Mouse (Mus musculus) cerebral cortex, adult 2 months (tissue): ENCODE data around the gene Catsperd.

Source experiments
- WGBS: fragments of 180-500 bp; shearing (Covaris S2); methylation state at CpG from one replicate; pipeline ENCODE4 v1.1.7; 2018; 5-methylcytosine and 5-hydroxymethylcytosine counted together

The Catsperd gene

DNA sequence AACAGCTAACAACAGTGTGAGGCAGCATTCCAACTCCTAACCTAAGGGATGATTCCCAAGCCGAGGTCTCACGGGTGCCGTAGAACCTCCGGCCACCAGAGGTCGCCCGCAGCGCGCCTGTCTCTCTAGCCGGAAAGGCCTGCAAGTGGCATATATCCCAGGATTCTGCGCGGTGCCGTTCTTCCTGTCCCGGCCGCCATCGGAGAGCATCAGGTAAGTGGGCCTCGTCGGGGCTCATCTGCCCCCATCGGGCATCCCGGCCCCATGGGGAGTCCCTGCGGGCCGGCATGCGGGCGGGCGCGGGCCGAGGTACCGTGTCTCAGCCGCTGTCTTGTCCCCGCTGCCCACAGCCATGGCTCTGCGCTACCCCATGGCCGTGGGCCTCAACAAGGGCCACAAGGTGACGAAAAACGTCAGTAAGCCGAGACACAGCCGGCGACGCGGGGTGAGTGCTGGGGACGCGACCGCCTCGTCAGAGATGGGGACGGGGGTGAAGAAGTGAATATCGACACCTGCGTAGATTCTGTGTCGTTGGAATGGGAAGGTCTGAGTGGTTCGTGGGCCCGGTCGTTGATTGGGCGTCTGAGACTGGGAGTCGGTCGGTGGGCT is 14.6 kb upstream of the Catsperd start, which contains the start of gene Rpl36:
Rpl36 (plus strand) TSS at position 181 of the 609 bp plus-strand sequence.
- under 1% methylated on average over 52 of the region's 52 CpGs for WGBS

- WGBS = under 1% methylated on average over 26 of the region's 26 CpGs
Observed at GRCm38 (mm10) chr17:56613893-56614292, 14.1 kb upstream of the Catsperd start.

DNA sequence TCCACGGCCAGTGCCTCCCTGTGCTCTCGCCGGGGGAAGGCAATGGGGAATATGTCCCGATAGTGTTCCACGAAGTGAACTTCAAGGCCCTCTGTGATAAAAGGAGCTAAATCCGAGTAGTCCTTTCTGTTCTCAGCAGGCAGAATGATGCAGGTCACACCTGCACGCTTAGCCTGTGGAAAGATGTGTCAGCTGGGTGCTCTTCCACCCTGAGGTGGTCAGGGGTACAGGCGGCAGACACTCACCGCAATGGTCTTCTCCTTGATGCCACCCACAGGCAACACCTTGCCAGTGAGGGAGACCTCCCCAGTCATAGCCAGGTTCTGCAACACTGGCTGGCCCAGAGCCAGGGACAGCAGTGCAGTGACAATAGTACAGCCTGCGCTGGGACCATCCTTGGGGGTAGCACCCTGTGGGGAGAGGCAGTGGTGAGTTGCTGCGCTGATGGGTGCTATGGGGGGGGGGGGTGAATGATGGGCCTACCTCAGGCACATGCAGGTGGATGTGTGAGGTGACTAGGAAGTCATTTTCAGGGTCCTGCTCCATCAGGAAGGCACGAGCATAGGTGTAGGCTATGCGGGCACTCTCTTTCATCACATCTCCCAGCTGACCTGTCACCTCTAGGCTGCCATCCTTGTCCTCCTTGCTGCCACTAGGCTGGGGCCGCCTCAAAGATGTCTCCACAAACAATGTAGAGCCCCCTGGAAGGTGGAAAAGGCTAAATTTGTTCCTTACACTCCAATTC is 13.4 kb upstream of the Catsperd start:
- 24% methylated on average over 14 of the region's 14 CpGs for WGBS

DNA sequence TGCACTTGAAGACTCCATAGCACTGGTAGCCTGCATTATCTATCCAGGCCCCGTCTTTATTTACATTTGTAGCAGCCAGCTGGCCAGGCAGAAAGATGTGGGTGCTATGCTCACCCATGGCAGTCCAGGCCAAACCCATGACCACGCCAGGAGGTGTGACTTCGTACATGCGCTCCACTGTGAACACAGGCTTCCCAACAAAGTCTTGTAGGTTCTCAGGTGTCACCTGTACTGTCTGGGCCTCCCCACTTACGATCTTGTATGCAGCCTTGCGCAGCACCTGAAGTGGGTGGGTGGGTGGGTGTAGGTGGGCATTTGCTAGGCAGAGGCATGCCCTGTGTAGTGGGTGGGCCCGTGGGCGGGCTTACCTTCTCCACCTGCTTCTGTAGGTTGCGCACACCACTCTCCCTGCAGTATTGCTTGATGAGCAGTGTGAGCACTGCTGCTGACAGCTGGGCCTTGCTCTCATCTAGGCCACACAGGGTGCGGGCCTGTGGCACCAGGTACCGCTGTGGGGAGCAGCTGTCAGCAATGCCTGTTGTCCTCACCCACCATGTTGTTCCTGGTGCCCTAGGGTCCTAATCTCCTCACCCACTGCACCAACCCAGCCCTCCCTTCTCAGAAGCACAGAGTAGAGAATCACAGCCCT is 12.7 kb upstream of the Catsperd start:
- 64% methylated on average over 11 of the region's 11 CpGs for WGBS

DNA sequence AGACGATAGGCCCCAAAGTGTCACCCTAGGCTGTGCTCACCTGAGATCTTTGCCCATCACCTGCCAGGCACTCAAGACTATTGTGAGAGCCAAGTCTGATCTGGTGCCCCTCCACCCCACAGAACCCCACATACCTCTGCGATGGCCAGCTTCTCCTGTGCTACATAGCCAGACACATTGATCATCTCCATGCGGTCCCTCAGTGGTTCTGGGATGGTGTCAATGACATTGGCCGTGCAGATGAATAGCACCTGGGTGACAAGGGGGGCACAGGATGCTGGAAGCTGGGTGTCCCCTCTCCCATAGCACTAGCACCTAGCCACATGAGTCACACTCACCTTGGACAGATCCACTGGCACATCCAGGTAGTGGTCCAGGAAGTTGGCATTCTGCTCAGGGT is 12.2 kb upstream of the Catsperd start:
- 88% methylated on average over 4 of the region's 4 CpGs for WGBS

DNA sequence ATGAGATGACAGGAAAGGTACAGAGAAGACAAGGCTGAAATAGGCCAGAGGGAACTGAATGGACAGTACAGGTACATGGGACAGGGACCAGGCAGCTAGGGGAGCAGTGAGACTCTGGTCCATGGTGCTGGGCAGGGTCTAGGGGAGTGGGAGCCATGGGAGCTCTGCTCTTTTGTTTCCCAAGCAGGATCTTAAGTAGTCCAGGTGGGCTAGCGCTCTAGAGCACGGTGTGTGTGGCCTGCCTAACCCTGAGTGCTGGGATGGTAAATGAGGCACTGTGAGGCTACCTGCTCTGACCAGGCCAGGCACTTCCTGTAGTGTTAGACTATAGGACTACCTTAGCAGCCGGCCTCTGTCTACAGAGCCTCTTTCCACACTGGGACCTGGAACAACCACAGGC is 11.2 kb upstream of the Catsperd start:
- 82% methylated on average over 3 of the region's 3 CpGs for WGBS

DNA sequence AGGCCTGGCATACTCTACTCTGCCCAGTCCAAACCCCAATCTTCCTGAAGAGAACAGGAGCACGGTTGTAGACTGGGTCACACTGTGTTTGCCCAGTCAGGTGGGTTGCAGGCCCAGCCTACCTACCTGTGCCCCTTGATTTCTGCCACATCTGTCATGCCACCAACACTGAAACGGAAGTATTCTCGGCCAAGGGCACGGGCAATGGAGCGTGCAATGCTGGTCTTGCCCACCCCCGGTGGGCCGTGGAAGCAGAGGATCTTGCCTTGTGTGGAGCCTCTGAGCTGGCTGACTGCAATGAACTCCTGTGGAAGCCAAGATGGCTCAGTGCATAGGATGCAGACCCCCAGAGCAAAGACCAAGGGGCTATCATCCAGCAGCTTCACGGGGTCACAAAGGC is 10.3 kb upstream of the Catsperd start:
- WGBS = 88% methylated on average over 8 of the region's 8 CpGs

- 82% methylated on average over 3 of the region's 3 CpGs for WGBS
Observed at GRCm38 (mm10) chr17:56625495-56625894, 2.4 kb upstream of the Catsperd start.

GRCm38 (mm10) chr17:56626260-56626659 is 1.7 kb upstream of the Catsperd start:
- WGBS = under 1% methylated on average over 32 of the region's 32 CpGs

DNA sequence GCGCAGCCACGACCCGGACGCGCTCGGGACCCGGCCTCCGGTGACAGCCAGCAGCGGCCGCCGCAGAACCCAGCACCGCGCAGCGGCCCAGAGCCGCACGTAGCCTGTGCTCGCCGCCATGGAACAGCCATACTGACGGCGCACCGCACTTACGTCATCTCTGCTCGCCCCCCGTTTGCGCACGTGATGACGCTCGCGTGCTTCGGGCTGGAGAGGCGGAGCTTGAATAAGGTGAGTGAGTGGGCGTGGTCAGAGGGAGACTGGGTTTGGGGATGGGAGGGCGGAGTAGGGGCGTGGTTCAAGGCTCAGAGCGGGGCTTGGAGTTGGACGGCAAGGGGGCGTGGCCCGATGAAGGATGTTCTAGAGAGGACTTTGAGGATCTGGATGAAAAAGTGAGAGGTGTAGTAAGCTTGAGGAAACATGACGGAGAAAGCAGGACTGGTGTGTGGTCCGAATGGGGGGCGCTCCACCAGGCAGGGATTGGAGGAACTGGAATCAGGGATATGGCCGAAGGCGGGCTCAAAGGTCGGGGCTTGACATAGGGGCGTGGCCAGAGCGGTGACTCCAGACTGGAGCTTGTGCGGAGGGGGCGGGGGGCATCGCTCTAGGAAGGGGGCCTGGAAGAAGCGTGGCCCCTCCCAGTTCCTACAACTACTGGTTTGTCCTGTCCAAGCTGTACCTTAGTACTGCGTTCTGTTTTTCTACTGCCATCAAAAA is 1.0 kb upstream of the Catsperd start, which contains the start of gene Lonp1:
Lonp1 (minus strand) TSS at position 134 of the 717 bp plus-strand sequence.
- WGBS = 1% methylated on average over 51 of the region's 51 CpGs

- 85% methylated on average over 27 of the region's 27 CpGs for WGBS
Observed at GRCm38 (mm10) chr17:56629800-56630781, 2.1 kb downstream of the Catsperd start.

GRCm38 (mm10) chr17:56631807-56632206 is 3.9 kb downstream of the Catsperd start:
- 62% methylated on average over 4 of the region's 4 CpGs for WGBS

- 82% methylated on average over 6 of the region's 6 CpGs for WGBS
Observed at GRCm38 (mm10) chr17:56634023-56634422, 6.1 kb downstream of the Catsperd start.

GRCm38 (mm10) chr17:56643237-56643636 is 15.3 kb downstream of the Catsperd start:
- WGBS = 89% methylated on average over 4 of the region's 4 CpGs

GRCm38 (mm10) chr17:56647546-56647945 is 19.6 kb downstream of the Catsperd start:
- WGBS = 58% methylated on average over 13 of the region's 13 CpGs

DNA sequence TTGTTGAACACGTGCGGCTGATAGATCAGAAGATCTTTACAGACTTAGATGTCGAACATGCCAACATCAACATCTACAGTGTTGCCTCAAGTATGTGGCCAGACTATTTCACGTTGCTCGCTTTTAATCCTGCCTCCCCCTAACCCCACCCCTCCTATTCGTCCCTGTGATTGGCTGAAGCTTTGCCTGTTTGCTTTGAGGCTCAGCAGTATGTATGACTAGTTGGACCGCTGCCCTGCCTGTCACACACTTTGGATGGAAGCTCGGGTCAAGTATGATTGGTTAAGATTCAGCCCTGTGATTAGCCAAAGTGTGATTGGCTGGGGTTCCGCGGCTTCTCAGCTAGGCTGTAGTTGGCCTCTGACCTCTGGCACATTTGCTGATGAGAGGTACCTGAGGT is 23.9 kb downstream of the Catsperd start:
- 50% methylated on average over 10 of the region's 10 CpGs for WGBS

DNA sequence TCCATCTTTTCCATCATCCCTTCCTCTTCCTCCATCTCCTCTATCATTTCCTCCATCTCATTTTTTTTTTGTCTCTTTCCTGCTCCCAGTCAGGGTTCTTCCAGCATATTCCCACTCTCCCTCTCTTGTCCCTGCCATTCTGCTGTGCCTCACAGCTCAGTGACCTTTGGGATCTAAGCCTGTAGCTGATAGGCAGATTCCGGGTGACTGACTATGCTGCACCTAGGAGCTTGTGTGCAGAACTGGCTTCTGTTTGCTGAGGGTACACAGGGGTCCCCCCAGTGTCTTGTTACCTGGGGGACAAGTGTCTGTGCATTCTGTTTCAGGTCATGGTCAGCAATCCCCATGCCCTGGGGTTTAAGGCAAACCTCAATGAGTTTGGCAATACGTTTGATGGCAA is 26.8 kb downstream of the Catsperd start:
- 79% methylated on average over 2 of the region's 2 CpGs for WGBS

DNA sequence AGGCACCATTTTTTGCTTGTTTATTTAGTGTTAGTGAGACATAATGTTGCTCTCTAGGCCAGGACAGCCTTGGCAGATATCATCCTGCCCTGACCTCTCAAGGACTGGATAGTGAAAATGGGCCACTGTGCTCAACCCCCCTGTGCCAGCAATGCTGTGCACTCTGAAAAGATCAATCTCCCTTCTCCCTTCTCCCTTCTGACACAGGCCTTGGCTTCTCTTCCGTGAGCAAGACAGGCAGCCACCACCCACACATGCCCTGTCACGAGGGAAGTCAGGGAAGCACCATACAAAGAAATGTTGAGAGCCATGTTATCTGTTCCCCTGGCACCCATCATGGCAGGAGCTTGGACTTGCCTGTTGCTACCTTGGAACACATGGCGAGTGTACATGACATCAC is 27.4 kb downstream of the Catsperd start:
- 69% methylated on average over 3 of the region's 3 CpGs for WGBS

DNA sequence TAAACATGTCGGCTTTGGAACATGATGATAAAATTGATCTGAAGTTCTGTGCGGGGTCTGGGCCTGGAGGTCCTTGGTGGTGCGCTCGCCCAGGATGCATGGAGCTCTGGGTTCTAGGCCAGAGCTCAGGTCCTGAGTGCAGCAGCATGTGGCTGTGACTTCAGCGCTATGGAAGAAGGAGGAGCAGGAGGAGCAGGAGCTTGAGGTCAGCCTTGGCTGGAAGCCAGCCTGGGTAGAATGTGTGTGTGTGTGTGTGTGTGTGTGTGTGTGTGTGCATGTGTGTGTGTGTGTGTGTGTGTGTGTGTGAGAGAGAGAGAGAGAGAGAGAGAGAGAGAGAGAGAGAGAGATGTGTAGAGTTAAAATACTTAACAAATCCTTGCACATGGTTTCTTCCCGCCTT is 28.2 kb downstream of the Catsperd start:
- 86% methylated on average over 6 of the region's 6 CpGs for WGBS

GRCm38 (mm10) chr17:56663659-56664058 is 35.7 kb downstream of the Catsperd start:
- WGBS = 79% methylated on average over 3 of the region's 3 CpGs

DNA sequence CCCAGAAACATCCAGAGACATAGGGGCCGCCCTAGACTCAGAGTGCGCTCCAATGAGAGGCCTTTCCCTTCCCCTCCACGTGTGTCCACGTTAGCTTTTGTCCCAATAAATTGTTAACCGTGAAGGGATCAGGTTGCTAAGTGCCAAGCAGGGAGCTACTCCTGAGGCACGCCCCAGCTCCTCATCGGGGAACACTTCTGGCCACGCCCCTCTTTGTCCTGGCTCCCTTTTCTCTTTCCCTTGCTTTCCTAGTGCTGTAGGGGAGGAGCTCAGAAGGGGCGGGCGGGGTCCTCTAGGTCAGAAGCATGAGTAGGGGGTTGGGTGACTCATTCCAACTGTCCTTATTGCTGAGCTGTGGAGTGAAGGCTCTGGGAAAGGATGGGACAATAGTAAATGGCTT is 36.4 kb downstream of the Catsperd start:
- 23% methylated on average over 10 of the region's 10 CpGs for WGBS
